15 mouse cellular contexts compared by ENCODE assay signal in the genomic region with DNA sequence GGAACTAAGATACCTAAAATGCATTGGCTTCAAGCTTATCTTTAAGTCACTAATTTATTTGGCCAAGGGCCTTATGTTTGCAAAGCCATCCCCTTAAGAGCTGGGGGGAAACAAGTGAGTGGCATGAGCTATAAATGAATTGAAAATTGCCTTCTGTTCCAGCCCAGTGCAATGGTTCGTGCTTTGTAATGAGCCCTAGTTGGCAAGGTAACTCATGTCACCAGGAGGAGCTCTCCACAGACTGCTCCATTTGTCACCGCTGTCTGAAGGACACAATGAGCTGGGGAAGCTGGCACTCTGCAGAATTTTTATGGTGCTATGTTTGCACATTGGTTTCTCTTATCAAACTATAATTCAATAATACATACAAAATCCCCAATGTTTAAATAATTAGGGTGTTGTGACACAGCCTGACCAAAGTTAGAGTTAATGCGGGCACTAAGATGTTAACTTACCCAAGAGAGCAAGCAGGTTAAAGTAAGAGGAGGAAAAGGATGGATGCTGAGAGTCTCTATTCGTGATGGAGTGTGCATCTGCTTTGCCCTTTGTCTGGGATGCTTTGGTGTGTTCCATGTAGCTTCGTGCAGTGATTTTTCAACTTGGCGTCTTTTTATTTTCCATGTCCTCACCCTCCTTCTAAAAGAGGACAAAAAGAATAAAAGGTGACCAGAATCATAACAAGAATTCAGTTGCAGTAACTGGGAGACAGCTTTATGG.
A peak's percentile ranks its signal among the peaks of the same experiment; 100 is the strongest.
DNase-seq lines count a peak whose midpoint lies in the region; ATAC-seq and TF ChIP-seq lines count a peak whose summit lies in the region.
"Had no signal": no experiment of that assay in that cellular context is flagged by ENCODE, and none has a peak within 500 bp of the region (broad histone marks: within the 10 kb centered on the region; RNA-seq: fewer than 3 reads in every experiment).

No protein-coding gene starts in this region.

- peak; percentile 29 for DNase-seq in embryo, embryonic 10 days (ENCODE audit: low spot score)
- no peak for DNase-seq in embryo, embryonic 9.5 days (ENCODE audit: extremely low spot score)
- DNase-seq in embryo, embryonic 11 days: peak; percentile 16
- DNase-seq in lung, adult 2 months: no peak
- no peak for DNase-seq in heart, adult 11 months
- DNase-seq in lung, postnatal 10 days: no peak
- DNase-seq: B cell, adult 2 months; cerebellum, postnatal 36 days; kidney, postnatal 4 days had no signal

- no peak for TF ChIP-seq POLR2A in lung, adult 2 months (IDR thresholded peaks at IDR 0.05; ENCODE audit: borderline replicate concordance, extremely low read depth, low read depth, low read length)

- 34% methylated on average over 6 of the region's 6 CpGs for WGBS in hindbrain, embryonic 15.5 days
- 50% methylated on average over 6 of the region's 6 CpGs for WGBS in neural tube, embryonic 12.5 days
- WGBS in lung, adult 2 months: 64% methylated on average over 6 of the region's 6 CpGs

- no peak overlapping the region for H3K4me3 ChIP-seq in hindbrain, embryonic 15.5 days
- H3K4me3 ChIP-seq in neural tube, embryonic 12.5 days: no peak overlapping the region
- H3K4me3 ChIP-seq in lung, adult 2 months (replicated peaks; ENCODE audit: extremely low read depth, low read depth, low read length): no peak overlapping the region
- H3K4me3 ChIP-seq: heart, embryonic 13.5 days; limb, embryonic 10.5 days; liver, embryonic 15.5 days had no signal

- no peaks in the 10 kb centered on the region for H3K27me3 ChIP-seq in hindbrain, embryonic 15.5 days
- no peaks in the 10 kb centered on the region for H3K27me3 ChIP-seq in neural tube, embryonic 12.5 days (replicated peaks)
- H3K27me3 ChIP-seq: heart, embryonic 13.5 days; liver, embryonic 15.5 days had no signal

- H3K4me2 ChIP-seq in hindbrain, embryonic 15.5 days: no peak overlapping the region
- H3K4me2 ChIP-seq in neural tube, embryonic 12.5 days (replicated peaks): no peak overlapping the region
- H3K4me2 ChIP-seq: heart, embryonic 13.5 days; liver, embryonic 15.5 days had no signal

- no peaks in the 10 kb centered on the region for H3K36me3 ChIP-seq in hindbrain, embryonic 15.5 days
- H3K36me3 ChIP-seq in neural tube, embryonic 12.5 days: no peaks in the 10 kb centered on the region
- H3K36me3 ChIP-seq: G1E; heart, embryonic 13.5 days; limb, embryonic 10.5 days; liver, embryonic 15.5 days had no signal

- no peak for TF ChIP-seq CTCF in lung, adult 2 months (IDR thresholded peaks at IDR 0.05; ENCODE audit: insufficient read depth, low read length)

- H3K9me3 ChIP-seq in hindbrain, embryonic 15.5 days: no peaks in the 10 kb centered on the region
- H3K9me3 ChIP-seq in neural tube, embryonic 12.5 days: no peaks in the 10 kb centered on the region
- H3K9me3 ChIP-seq: G1E; heart, embryonic 13.5 days; limb, embryonic 10.5 days; liver, embryonic 15.5 days had no signal

- H3K27ac ChIP-seq in hindbrain, embryonic 15.5 days (replicated peaks): peak overlapping the region; percentile 42; the same call in 1 of the 2 replicates
- H3K27ac ChIP-seq in neural tube, embryonic 12.5 days: no peak overlapping the region
- H3K27ac ChIP-seq: heart, embryonic 13.5 days; limb, embryonic 10.5 days; liver, embryonic 15.5 days had no signal

- peak; percentile 79; the same call in 1 of the 2 replicates for ATAC-seq in hindbrain, embryonic 15.5 days (ENCODE audit: low FRiP score, low read depth)
- peak; percentile 88 for ATAC-seq in neural tube, embryonic 12.5 days (ENCODE audit: low FRiP score, low read depth)

- H3K4me1 ChIP-seq in hindbrain, embryonic 15.5 days (replicated peaks): 0 out of 2 replicates have a peak, but pooled peaks cover 4% of the 10 kb centered on the region
- H3K4me1 ChIP-seq in neural tube, embryonic 12.5 days: no peaks in the 10 kb centered on the region
- H3K4me1 ChIP-seq in lung, adult 2 months (ENCODE audit: control insufficient read depth, insufficient read depth, low read length): no peaks in the 10 kb centered on the region
- H3K4me1 ChIP-seq: heart, embryonic 13.5 days; limb, embryonic 10.5 days; liver, embryonic 15.5 days had no signal

- no peak overlapping the region for H3K9ac ChIP-seq in hindbrain, embryonic 15.5 days
- no peak overlapping the region for H3K9ac ChIP-seq in neural tube, embryonic 12.5 days
- H3K9ac ChIP-seq: heart, embryonic 13.5 days; liver, embryonic 15.5 days had no signal

Comparison
In these comparisons a context has a peak if more than half of its experiments do, and no peak if none do; other contexts are left out.
1. DNase-seq: peak in embryo, embryonic 10 days (single experiment) and embryo, embryonic 11 days (single experiment); none in embryo, embryonic 9.5 days (single experiment), lung, adult 2 months (single experiment), heart, adult 11 months (single experiment) and lung, postnatal 10 days (single experiment).